Mouse (Mus musculus) testis, adult 2 months (tissue): ENCODE data around the gene Vgll1.

Source experiments
- CTCF ChIP-seq: fragments of 200-500 bp; IDR thresholded peaks from 2 replicates; pipeline ENCODE4 v1.5.1; 2012; ENCODE audit warnings: low read depth, mild to moderate bottlenecking, inconsistent platforms, low read length, moderate library complexity; ENCODE audit not compliant: control insufficient read depth, insufficient read depth, insufficient replicate concordance
- POLR2A ChIP-seq: fragments of 200-500 bp; IDR thresholded peaks from 2 replicates; pipeline ENCODE4 v1.6.1; 2012; ENCODE audit warnings: low read depth, mild to moderate bottlenecking, inconsistent platforms, low read length, moderate library complexity; ENCODE audit not compliant: control insufficient read depth

DNA sequence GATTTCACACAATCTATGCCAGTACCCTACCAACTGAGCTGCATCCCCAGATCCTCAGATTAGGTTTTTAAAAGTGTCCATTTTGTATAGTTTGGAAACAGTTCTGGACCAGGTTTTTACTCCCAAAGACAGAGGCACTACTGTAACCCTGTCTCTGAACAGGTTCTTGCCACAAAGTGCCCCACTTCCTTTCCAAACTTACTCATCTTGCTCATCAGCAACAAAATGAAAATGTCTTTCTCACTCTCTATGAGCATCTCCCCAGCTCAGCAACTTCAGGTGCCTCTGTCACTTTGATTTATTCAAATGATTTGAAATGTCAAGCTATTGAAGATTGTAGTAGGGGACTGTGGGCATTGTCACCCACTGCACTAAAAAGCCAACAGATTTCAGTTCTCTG is 49.7 kb downstream of the Vgll1 start:
- TF ChIP-seq CTCF (no peak), POLR2A (no peak)
